Mouse (Mus musculus): Measurements from ENCODE around the gene Gdap1l1. TPM values are rescaled to one million over a fixed set of nuclear protein-coding genes. Genes with fewer than 3 reads are reported as not detected.

The Gdap1l1 gene
- polyA plus RNA-seq, 1 experiment, result not detected

- H3K27ac ChIP-seq (ENCODE audit: insufficient read depth, low read depth, low read length), result no peak overlapping the region
- no peak overlapping the region for H3K4me3 ChIP-seq (ENCODE audit: insufficient read depth, low read depth, low read length)
- WGBS, result 9% methylated on average over 21 of the region's 21 CpGs
- peaks cover 5% of the 10 kb centered on the region for H3K4me1 ChIP-seq (ENCODE audit: control insufficient read depth, insufficient read depth, low read length)
- TF ChIP-seq CTCF (IDR thresholded peaks at IDR 0.05; ENCODE audit: insufficient read depth, low read depth, low read length), result no peak
- no peak for TF ChIP-seq POLR2A (IDR thresholded peaks at IDR 0.05; ENCODE audit: insufficient read depth, low read depth, low read length)
Measured at GRCm38 (mm10) chr2:163481539-163482029, 43.3 kb downstream of the Gdap1l1 start.

DNA sequence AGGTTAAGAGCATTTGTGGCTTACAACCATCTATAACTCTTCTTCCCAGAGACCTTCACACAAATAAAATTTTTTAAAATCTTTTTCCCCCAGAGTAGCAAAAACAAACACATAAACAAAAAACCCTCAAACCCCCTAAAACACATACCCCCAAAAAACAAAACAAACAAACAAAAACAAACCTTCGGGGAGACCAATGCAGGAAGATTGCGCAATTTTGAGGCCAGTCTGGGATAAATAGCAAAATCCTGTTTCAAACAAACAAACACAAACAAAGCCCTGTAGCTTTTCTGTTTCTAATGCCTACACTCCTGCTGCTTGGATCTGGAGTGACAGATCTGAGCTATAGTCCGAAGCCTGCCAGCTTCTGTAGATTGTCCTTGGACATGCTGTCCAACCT lies 49.1 kb downstream of the Gdap1l1 start:
- 91% methylated on average over 3 of the region's 3 CpGs for WGBS
- Histone ChIP-seq H3K4me1 (ENCODE audit: control insufficient read depth, insufficient read depth, low read length) (no peaks in the 10 kb centered on the region), H3K4me3 (ENCODE audit: insufficient read depth, low read depth, low read length) (no peak overlapping the region), H3K27ac (ENCODE audit: insufficient read depth, low read depth, low read length) (no peak overlapping the region)
- no peak for TF ChIP-seq CTCF (IDR thresholded peaks at IDR 0.05; ENCODE audit: insufficient read depth, low read depth, low read length)
- no peak for TF ChIP-seq POLR2A (IDR thresholded peaks at IDR 0.05; ENCODE audit: insufficient read depth, low read depth, low read length)

DNA sequence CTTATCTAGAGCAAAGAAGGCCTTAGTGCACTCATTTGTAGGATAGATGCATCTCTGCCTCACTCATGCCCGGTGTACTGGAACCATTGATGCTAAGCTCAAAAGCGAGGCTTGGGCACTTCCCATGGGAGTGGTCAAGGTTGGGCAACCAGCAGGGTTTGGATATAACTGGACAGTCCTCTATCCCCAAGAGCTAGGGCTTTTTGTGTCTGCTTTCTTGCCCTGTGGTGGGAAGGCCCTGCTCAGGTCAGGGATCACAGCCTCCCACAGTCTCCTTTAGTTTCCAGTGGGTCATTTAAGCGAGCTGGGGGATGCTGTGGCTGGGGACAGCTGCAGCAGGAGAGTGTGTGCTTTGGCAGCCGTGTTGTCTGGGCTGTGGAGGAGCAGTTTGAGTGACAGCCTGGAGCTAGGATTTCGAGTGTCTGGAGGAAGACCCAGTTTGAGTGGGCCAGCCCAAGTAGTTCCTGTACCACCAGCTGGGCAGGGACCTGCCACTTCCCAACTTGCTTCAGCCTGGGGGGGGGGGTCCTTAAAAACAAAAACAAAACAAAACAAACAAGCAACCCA lies 51.5 kb downstream of the Gdap1l1 start:
- H3K4me1 ChIP-seq (ENCODE audit: control insufficient read depth, insufficient read depth, low read length), result no peaks in the 10 kb centered on the region
- no peak overlapping the region for H3K4me3 ChIP-seq (ENCODE audit: insufficient read depth, low read depth, low read length)
- 60% methylated on average over 5 of the region's 5 CpGs for WGBS
- no peak overlapping the region for H3K27ac ChIP-seq (ENCODE audit: insufficient read depth, low read depth, low read length)
- TF ChIP-seq POLR2A (IDR thresholded peaks at IDR 0.05; ENCODE audit: insufficient read depth, low read depth, low read length) (no peak), CTCF (IDR thresholded peaks at IDR 0.05; ENCODE audit: insufficient read depth, low read depth, low read length) (no peak)

DNA sequence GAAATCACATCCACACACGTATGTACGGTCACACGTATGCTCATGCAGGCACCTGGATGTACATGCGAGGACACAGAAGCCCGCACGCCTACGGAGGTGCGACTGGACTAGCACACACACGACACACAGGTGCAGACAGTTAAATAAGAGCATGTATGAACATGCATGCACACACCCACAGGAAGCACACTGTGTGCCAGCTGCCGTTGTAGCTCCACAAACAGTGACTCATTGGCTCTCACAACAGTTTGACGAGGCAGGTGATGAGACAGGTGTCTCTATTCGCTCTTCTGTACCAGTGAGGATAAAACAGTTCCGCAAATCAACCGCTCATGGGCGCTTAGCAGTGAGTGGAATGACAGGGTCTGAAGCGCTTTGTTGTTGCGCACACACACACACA lies 52.4 kb downstream of the Gdap1l1 start:
- no peak overlapping the region for H3K4me3 ChIP-seq (ENCODE audit: insufficient read depth, low read depth, low read length)
- no peak overlapping the region for H3K27ac ChIP-seq (ENCODE audit: insufficient read depth, low read depth, low read length)
- no peaks in the 10 kb centered on the region for H3K4me1 ChIP-seq (ENCODE audit: control insufficient read depth, insufficient read depth, low read length)
- WGBS, result 90% methylated on average over 17 of the region's 17 CpGs
- no peak for TF ChIP-seq CTCF (IDR thresholded peaks at IDR 0.05; ENCODE audit: insufficient read depth, low read depth, low read length)
- no peak for TF ChIP-seq POLR2A (IDR thresholded peaks at IDR 0.05; ENCODE audit: insufficient read depth, low read depth, low read length)

DNA sequence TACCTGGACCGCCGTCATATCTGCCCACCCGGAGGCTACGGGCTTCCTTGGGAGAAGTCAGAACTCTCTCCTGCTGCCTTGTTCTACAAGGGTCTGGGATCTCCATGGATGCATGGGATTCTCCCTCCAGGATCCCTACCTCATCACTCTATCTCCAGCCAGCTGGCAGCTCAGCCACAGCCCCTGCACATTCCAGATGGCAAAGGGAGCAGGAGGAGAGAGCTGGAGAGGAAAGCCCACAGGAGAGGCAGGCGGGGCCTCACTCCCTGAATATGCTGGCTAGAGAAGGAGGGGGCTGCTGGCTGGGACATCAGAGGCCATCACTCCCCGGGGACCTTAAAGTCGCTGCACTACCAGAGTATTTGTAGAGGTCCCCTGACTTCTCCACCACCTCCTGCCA lies 53.1 kb downstream of the Gdap1l1 start:
- TF ChIP-seq CTCF (IDR thresholded peaks at IDR 0.05; ENCODE audit: insufficient read depth, low read depth, low read length) (no peak), POLR2A (IDR thresholded peaks at IDR 0.05; ENCODE audit: insufficient read depth, low read depth, low read length) (no peak)
- Histone ChIP-seq H3K4me1 (ENCODE audit: control insufficient read depth, insufficient read depth, low read length) (no peaks in the 10 kb centered on the region), H3K4me3 (ENCODE audit: insufficient read depth, low read depth, low read length) (no peak overlapping the region), H3K27ac (ENCODE audit: insufficient read depth, low read depth, low read length) (no peak overlapping the region)
- WGBS, result 69% methylated on average over 7 of the region's 7 CpGs

DNA sequence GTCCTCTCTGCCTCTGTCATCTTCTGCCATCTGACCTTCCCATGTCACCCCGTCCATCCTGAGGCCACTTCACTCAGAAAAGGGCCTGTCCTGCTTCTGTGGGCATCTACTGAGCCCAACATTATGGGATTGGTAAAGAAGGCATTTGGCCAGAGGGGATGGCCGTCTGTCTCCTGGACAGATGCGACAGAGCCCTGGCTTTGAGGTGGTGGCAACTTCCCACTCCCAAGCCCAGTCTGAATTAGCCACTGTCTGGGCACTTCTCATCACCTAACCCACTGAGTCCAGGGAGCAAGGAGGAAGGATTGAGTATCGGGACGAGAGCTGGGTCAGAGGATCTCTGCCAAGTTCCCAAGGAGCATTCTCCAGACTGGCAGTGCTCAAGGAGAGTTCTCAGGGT lies 53.7 kb downstream of the Gdap1l1 start, which contains the start of gene R3hdml:
R3hdml (plus strand) TSS at position 301 of the 400 bp plus-strand sequence.
- WGBS, result 83% methylated on average over 5 of the region's 5 CpGs
- Histone ChIP-seq H3K4me1 (ENCODE audit: control insufficient read depth, insufficient read depth, low read length) (no peaks in the 10 kb centered on the region), H3K4me3 (ENCODE audit: insufficient read depth, low read depth, low read length) (no peak within 1 kb of the TSS), H3K27ac (ENCODE audit: insufficient read depth, low read depth, low read length) (no peak within 1 kb of the TSS)
- no peak for TF ChIP-seq POLR2A (IDR thresholded peaks at IDR 0.05; ENCODE audit: insufficient read depth, low read depth, low read length)
- TF ChIP-seq CTCF (IDR thresholded peaks at IDR 0.05; ENCODE audit: insufficient read depth, low read depth, low read length), result no peak

GRCm38 (mm10) chr2:163493031-163493430 lies 54.8 kb downstream of the Gdap1l1 start:
- Histone ChIP-seq H3K4me3 (ENCODE audit: insufficient read depth, low read depth, low read length) (no peak overlapping the region), H3K4me1 (ENCODE audit: control insufficient read depth, insufficient read depth, low read length) (no peaks in the 10 kb centered on the region), H3K27ac (ENCODE audit: insufficient read depth, low read depth, low read length) (no peak overlapping the region)
- no peak for TF ChIP-seq POLR2A (IDR thresholded peaks at IDR 0.05; ENCODE audit: insufficient read depth, low read depth, low read length)
- no peak for TF ChIP-seq CTCF (IDR thresholded peaks at IDR 0.05; ENCODE audit: insufficient read depth, low read depth, low read length)
- WGBS, result 45% methylated on average over 5 of the region's 5 CpGs

- no peak for TF ChIP-seq CTCF (IDR thresholded peaks at IDR 0.05; ENCODE audit: insufficient read depth, low read depth, low read length)
- TF ChIP-seq POLR2A (IDR thresholded peaks at IDR 0.05; ENCODE audit: insufficient read depth, low read depth, low read length), result no peak
- whole genome bisulfite sequencing, result 65% methylated on average over 5 of the region's 5 CpGs
- H3K4me1 ChIP-seq (ENCODE audit: control insufficient read depth, insufficient read depth, low read length), result no peaks in the 10 kb centered on the region
- no peak overlapping the region for H3K4me3 ChIP-seq (ENCODE audit: insufficient read depth, low read depth, low read length)
- H3K27ac ChIP-seq (ENCODE audit: insufficient read depth, low read depth, low read length), result no peak overlapping the region
Measured at GRCm38 (mm10) chr2:163493976-163494375, 55.7 kb downstream of the Gdap1l1 start.

GRCm38 (mm10) chr2:163494456-163494855 lies 56.2 kb downstream of the Gdap1l1 start:
- TF ChIP-seq POLR2A (IDR thresholded peaks at IDR 0.05; ENCODE audit: insufficient read depth, low read depth, low read length) (no peak), CTCF (IDR thresholded peaks at IDR 0.05; ENCODE audit: insufficient read depth, low read depth, low read length) (no peak)
- H3K4me1 ChIP-seq (ENCODE audit: control insufficient read depth, insufficient read depth, low read length), result no peaks in the 10 kb centered on the region
- 58% methylated on average over 6 of the region's 6 CpGs for WGBS
- H3K27ac ChIP-seq (ENCODE audit: insufficient read depth, low read depth, low read length), result no peak overlapping the region
- no peak overlapping the region for H3K4me3 ChIP-seq (ENCODE audit: insufficient read depth, low read depth, low read length)
